Mouse (Mus musculus) mouse embryonic stem cell (cell line): Measurements from ENCODE around the gene Cct4.

Source experiments
- in situ Hi-C, 2 experiments: fragments of 300-500 bp; cut with MboI; formaldehyde crosslinking; loops; 1 replicate in 1 of 2; 3 replicates in 1 of 2; pipeline ENCODE4 v1.14.3; 2019 to 2020; ENCODE audit warnings: low sequenced_read_pairs in 2 of 2, low pct_unique_long_range_greater_than_20kb in 1 of 2, mixed read lengths in 1 of 2; ENCODE audit not compliant: unreplicated experiment in 1 of 2

Cct4 gene

DNA sequence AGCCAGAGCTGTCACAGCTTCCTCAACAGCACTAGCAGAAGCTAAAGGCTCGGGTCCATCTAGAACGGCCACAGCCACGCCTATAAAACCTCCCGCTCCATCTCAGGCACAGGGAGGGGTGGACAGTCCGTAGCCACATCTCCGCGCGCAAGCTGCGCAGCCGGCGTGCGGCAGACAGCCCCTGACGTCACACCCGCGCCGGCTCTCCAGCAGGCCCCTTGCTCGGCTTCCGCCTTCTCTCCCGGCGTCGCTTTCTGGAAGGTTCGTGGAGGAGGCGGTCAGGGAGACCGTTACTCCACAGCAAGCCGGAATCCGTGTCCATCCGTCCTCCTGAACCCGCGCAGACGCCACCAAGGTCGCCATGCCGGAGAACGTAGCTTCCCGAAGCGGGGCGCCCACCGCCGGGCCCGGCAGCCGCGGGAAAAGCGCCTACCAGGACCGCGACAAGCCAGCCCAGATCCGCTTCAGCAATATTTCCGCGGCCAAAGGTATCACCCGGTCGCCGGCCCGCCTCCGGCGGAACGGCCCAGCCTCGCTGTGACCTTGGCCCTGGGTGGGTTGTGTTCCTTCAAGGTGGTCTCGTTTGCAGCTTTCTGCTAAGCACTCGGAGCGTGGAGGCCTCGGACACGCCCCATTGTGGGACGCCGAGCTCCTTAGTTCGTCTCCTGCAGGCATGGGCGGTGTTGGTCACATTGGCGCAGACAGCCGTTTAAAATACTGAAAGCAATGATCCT is at the start of gene Cct4:
Gene Cct4 (plus strand): TSS at position 127 of the 734 bp plus-strand sequence.
- in situ Hi-C loops: loop anchor here in 1 of 2 experiments (10.0 kb wide), 1 partner anchor 494 kb away; no protein-coding TSS in a partner anchor

DNA sequence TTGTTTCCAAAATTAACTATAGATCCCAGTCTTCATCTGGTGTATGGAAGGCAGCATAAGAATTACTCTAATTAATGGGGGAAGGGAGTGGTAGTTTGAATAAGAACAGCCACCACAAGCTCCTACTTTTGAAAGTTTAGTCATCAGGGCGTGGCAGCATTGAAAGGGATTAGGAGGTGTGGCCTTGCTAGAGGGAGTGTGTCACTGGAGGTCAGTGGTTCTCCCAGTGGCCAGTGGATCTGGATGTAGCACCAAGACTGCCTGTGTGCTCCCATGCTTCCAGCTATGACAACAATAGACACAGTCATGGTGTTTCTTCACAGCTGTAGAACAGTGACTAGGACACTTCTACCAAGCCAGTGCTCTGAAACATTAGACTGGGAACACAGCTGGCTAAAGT is 41.2 kb upstream of the Cct4 start:
- in situ Hi-C loops: no loop called here

GRCm38 (mm10) chr11:22950131-22950530 is 40.2 kb upstream of the Cct4 start:
- in situ Hi-C loops: loop anchor here (5.0 to 25.0 kb wide), 3 partner anchors 175 to 438 kb away; partner anchors contain the start of gene Tmem17 (in 1 of the 2)

GRCm38 (mm10) chr11:22952668-22953067 is 37.7 kb upstream of the Cct4 start:
- in situ Hi-C loops: loop anchor here (5.0 to 25.0 kb wide), 3 partner anchors 178 to 440 kb away; partner anchors contain the start of gene Tmem17 (in 1 of the 2)

DNA sequence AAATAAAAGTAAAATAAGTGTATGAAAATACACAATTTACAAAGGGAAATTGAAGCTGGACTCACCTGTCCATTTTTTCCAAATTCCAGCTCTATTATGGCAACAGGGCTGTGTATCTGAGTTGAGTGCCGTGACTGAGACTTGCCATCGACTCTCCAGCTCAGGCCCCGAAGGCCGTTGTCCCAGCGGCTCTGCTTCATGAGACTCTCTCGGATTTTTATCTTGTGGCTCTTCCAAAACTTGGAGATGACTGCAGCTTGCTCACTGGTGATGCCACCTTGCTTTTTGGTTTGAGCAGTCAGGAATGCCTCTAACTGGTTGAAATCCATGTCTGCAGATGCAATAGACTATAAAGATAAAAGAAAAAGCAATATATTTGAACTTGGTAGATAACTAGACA is 34.0 kb upstream of the Cct4 start:
- in situ Hi-C loops: loop anchor here (5.0 to 25.0 kb wide), 3 partner anchors 182 to 444 kb away; partner anchors contain the start of gene Tmem17 (in 1 of the 2)

- in situ Hi-C loops: loop anchor here (5.0 to 25.0 kb wide), 3 partner anchors 182 to 445 kb away; partner anchors contain the start of gene Tmem17 (in 1 of the 2)
Measured at GRCm38 (mm10) chr11:22956830-22957229, 33.5 kb upstream of the Cct4 start.

DNA sequence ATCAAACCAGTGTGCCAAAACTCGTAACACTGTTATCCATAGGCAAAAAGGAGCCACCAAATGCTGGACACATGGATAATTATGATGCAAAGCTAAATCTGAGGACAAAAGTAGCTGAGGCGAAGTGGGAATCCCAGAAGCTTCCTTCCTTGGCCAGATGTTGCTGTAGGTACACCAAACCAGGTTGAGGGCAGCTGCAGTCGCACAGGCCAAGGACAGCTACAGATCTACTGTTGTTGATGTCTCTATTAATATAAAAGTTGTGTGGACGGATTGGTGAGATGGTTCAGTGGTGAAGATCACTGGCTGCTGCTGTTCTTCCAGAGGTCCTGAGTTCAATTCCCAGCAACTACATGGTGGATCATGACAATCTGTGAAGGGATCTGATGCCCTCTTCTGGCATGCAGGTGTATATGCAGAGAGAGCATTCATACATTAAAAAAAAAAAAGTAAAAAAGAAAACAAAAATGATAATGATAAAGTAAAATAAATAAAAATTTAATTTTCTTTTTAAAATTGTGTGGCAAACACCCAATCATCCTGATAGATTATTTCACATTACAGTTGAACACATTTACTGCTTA is 32.4 kb upstream of the Cct4 start:
- in situ Hi-C loops: loop anchor here (5.0 to 25.0 kb wide), 3 partner anchors 183 to 446 kb away; partner anchors contain the start of gene Tmem17 (in 1 of the 2)

DNA sequence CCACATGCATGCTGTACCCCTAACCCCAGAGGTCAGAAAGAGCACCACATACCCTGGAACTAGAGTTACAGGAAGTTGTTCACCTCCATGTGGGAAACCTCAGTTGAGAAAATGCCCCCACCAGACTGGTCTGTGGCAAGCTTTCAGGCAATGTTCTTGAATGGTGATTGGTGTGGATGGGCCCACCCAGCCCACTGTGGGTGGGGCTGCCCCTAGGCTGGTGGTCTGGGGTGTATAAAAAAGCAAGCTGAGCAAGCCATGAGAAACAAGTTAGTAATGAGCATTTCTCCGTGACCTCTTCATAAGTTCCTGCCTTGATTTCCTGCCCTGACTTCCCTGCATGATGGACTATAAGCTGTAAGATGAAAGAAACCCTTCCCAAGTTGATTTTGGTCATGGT is 28.2 kb upstream of the Cct4 start:
- in situ Hi-C loops: loop anchor here in 1 of 2 experiments (25.0 kb wide), 1 partner anchor 450 kb away; the partner anchor contains the start of gene Tmem17

GRCm38 (mm10) chr11:22964401-22964800 is 25.9 kb upstream of the Cct4 start:
- in situ Hi-C loops: loop anchor here in 1 of 2 experiments (25.0 kb wide), 1 partner anchor 452 kb away; the partner anchor contains the start of gene Tmem17

DNA sequence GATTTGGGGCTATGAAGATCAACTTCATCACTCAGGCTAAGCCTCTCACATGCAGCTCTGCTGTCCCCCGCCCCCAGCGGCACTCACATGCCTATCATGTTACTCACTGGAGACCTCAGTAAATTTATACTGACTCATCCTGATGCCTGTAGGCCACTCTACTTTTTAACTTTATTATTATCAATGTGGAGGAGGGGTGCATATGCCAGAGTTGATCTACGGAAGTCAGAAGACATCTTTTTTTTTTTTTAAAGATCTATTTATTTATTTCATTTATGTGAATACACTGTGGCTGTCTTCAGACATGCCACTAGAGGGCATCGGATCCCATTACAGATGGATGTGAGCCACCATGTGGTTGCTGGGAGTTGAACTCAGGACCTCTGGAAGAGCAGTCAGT is 24.8 kb upstream of the Cct4 start:
- in situ Hi-C loops: loop anchor here in 1 of 2 experiments (25.0 kb wide), 1 partner anchor 453 kb away; the partner anchor contains the start of gene Tmem17

DNA sequence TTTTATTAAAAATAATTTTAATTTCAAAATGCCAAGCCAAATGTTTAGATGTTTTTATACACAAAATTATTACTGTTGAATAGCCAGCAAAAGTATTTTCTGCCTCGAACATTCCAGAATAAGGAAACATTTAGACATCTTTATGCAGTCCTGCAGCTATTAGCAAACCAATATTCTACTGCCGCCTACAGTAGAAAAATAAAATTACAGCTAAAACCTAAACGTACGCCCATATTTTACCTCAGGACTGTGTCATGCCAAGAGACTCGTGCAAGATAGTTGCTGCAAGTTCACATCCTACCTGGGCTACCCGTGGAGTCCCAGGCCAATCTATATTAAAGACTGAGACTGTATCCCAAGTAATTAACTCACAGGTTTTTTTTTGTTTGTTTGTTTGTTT is 20.8 kb upstream of the Cct4 start:
- in situ Hi-C loops: loop anchor here in 1 of 2 experiments (25.0 kb wide), 1 partner anchor 457 kb away; the partner anchor contains the start of gene Tmem17

DNA sequence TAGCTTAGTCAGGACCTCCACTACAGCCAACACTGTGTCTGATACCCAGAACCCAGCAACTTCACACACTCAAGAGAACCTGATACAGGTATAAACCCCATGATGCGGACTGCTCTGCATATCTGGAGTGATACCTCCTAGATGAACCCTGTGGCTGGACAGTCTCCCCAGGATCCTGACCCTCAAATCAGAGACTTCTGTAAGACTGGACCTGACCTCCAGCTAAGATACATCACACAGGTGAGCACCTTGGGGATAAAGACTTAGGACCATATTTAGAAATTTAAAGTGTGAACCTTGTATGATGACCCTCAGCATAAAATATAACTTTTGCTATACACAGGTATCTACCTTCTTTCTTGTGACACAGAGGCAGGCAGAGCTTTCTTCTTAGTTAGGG is 19.8 kb upstream of the Cct4 start:
- in situ Hi-C loops: loop anchor here in 1 of 2 experiments (25.0 kb wide), 1 partner anchor 458 kb away; the partner anchor contains the start of gene Tmem17

DNA sequence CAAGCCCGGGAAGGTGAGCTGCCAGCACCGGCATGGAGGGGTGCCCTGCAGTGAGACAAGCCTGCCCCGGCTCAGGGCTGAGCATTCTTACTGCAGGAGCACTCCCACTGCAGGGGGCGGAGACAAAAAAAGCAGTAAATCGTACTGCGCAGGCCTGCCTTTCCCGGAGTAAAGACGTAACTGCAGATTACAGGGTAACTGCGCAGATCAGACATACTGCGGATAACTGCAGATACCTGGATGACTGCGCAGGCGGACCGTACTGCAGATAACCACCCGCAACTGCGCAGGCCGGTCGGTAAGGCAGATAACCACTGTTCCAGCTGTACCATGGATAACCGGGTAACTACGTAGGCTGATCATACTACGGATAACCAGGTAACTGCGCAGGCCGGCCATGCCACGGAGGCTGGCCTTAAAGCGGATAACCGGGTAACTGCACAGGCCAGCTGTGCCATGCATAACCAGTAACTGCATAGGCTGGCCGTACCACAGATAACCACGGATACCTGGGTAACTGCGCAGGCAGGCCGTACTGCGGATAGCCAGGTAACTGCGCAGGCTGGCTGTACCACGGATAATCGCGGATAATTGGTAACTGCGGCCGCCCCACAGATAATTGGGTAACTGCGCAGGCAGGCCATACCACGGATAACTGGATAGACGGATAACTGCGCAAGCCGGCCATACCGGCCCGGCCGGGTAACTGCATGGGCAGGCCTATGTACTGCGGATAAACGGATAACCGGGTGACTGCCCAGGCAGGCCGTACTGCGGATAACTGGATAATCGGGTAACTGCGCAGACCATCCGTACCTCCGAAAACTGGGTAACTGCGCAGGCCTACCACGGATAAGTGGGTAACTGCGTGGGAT is 18.2 kb upstream of the Cct4 start, which contains the start of gene Zrsr1:
Gene Zrsr1 (plus strand): TSS at position 171 of the 875 bp plus-strand sequence.
- in situ Hi-C loops: loop anchor here in 1 of 2 experiments (25.0 kb wide), 1 partner anchor 460 kb away; the partner anchor contains the start of gene Tmem17

- in situ Hi-C loops: loop anchor here in 1 of 2 experiments (25.0 kb wide), 1 partner anchor 461 kb away; the partner anchor contains the start of gene Tmem17
Measured at GRCm38 (mm10) chr11:22972746-22973526, 17.4 kb upstream of the Cct4 start.

DNA sequence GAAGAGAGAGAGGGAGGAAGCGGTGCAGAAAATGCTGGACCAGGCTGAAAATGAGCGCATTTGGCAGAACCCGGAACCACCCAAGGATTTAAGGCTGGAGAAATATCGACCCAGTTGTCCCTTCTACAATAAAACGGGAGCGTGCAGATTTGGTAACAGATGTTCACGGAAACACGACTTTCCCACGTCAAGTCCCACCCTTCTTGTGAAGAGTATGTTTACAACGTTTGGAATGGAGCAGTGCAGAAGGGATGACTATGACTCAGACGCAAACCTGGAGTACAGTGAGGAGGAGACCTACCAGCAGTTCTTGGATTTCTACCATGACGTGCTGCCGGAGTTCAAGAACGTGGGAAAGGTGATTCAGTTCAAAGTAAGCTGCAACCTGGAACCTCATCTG is 16.7 kb upstream of the Cct4 start:
- in situ Hi-C loops: loop anchor here in 1 of 2 experiments (25.0 kb wide), 1 partner anchor 461 kb away; the partner anchor contains the start of gene Tmem17

- in situ Hi-C loops: no loop called here
Measured at GRCm38 (mm10) chr11:22978215-22978614, 12.1 kb upstream of the Cct4 start.

GRCm38 (mm10) chr11:22978711-22979110 is 11.6 kb upstream of the Cct4 start:
- in situ Hi-C loops: no loop called here
